Mouse (Mus musculus) heart, embryonic 13.5 days (tissue): ENCODE data around the gene Pqlc3. TPM values are rescaled to one million over a fixed set of nuclear protein-coding genes. Genes with fewer than 3 reads are reported as not detected.

Experiments
- ATAC-seq: fragments of 200-750 bp; cut with Nextera tagmentation; 2 replicates; pipeline ENCODE4 v1.8.0; 2017; ENCODE audit warnings: moderate TSS enrichment; ENCODE audit not compliant: insufficient number of reproducible peaks, low FRiP score, low TSS enrichment; ENCODE audit errors: extremely low read depth
- H3K27ac ChIP-seq: fragments of 300-500 bp; sonication (generic); replicated peaks from 2 replicates; pipeline ENCODE4 v1.5.1; 2015; ENCODE audit warnings: moderate library complexity, mild to moderate bottlenecking, inconsistent platforms
- H3K27me3 ChIP-seq: fragments of 300-500 bp; sonication (generic); replicated peaks from 2 replicates; pipeline ENCODE4 v1.6.1; 2015; ENCODE audit warnings: mild to moderate bottlenecking, inconsistent platforms
- H3K36me3 ChIP-seq: fragments of 300-500 bp; sonication (generic); 2 replicates; pipeline ENCODE4 v1.6.1; 2015; ENCODE audit warnings: mild to moderate bottlenecking, inconsistent platforms
- H3K4me1 ChIP-seq: fragments of 300-500 bp; sonication (generic); 2 replicates; pipeline ENCODE4 v1.6.1; 2015; ENCODE audit warnings: inconsistent platforms
- H3K4me2 ChIP-seq: fragments of 300-500 bp; sonication (generic); 2 replicates; pipeline ENCODE4 v1.6.1; 2015; ENCODE audit warnings: inconsistent platforms, mild to moderate bottlenecking, moderate library complexity
- H3K4me3 ChIP-seq: fragments of 300-500 bp; sonication (generic); 2 replicates; pipeline ENCODE4 v1.5.1; 2015; ENCODE audit warnings: moderate library complexity, mild to moderate bottlenecking, inconsistent platforms
- H3K9ac ChIP-seq: fragments of 300-500 bp; sonication (generic); 2 replicates; pipeline ENCODE4 v1.6.1; 2015; ENCODE audit warnings: inconsistent platforms, mild to moderate bottlenecking, moderate library complexity
- H3K9me3 ChIP-seq: fragments of 300-500 bp; sonication (generic); 2 replicates; pipeline ENCODE4 v1.6.1; 2016; ENCODE audit warnings: inconsistent platforms
- WGBS: fragments of 180-500 bp; shearing (Covaris S2); methylation state at CpG from one replicate; pipeline ENCODE4 v1.1.7; 2015; ENCODE audit warnings: mixed read lengths; 5-methylcytosine and 5-hydroxymethylcytosine counted together
- polyA plus RNA-seq: library from polyadenylated mRNA; unstranded; fragments of >200 nt; fragmentation: Nextera tagmentation; extraction: Ambion mirVana; gene quantifications from 2 replicates; pipeline ENCODE4 v1.2.1, GENCODE M21; 2015

Gene Pqlc3
- polyA plus RNA-seq, 1 experiment from 2014 or later: 2.5 TPM

GRCm38 (mm10) chr12:17001211-17001610 lies 1.0 kb upstream of the Pqlc3 start:
- Histone ChIP-seq H3K4me1 (peaks cover 23% of the 10 kb centered on the region), H3K36me3 (no peaks in the 10 kb centered on the region), H3K27me3 (peaks cover 26% of the 10 kb centered on the region), H3K9me3 (no peaks in the 10 kb centered on the region), H3K27ac (no peak overlapping the region), H3K9ac (no peak overlapping the region), H3K4me2 (no peak overlapping the region), H3K4me3 (no peak overlapping the region)
- 51% methylated on average over 4 of the region's 4 CpGs for WGBS
- no peak for ATAC-seq

- Histone ChIP-seq H3K36me3 (peaks cover 2% of the 10 kb centered on the region; the same call in 1 of the 2 replicates), H3K4me1 (peaks cover 23% of the 10 kb centered on the region), H3K4me3 (no peak overlapping the region), H3K27ac (no peak overlapping the region), H3K4me2 (peak overlapping the region; percentile 95), H3K9ac (no peak overlapping the region), H3K27me3 (peaks cover 26% of the 10 kb centered on the region), H3K9me3 (no peaks in the 10 kb centered on the region)
- 39% methylated on average over 6 of the region's 6 CpGs for WGBS
- ATAC-seq: no peak
Measured at GRCm38 (mm10) chr12:17000628-17001027, 420 bp upstream of the Pqlc3 start.

- peak overlapping the region; percentile 73 for H3K4me3 ChIP-seq
- peaks cover 32% of the 10 kb centered on the region for H3K4me1 ChIP-seq
- peak overlapping the region; percentile 78 for H3K9ac ChIP-seq
- H3K27me3 ChIP-seq: peaks cover 23% of the 10 kb centered on the region
- no peak for ATAC-seq
- no peaks in the 10 kb centered on the region for H3K9me3 ChIP-seq
- peaks cover 10% of the 10 kb centered on the region for H3K36me3 ChIP-seq
- no peak overlapping the region for H3K27ac ChIP-seq
- peak overlapping the region; percentile 95 for H3K4me2 ChIP-seq
- WGBS: 6% methylated on average over 10 of the region's 10 CpGs
Measured at GRCm38 (mm10) chr12:16999146-16999545, 1.1 kb downstream of the Pqlc3 start.

- Histone ChIP-seq H3K4me1 (peaks cover 33% of the 10 kb centered on the region), H3K9me3 (no peaks in the 10 kb centered on the region), H3K36me3 (peaks cover 19% of the 10 kb centered on the region), H3K27me3 (peaks cover 21% of the 10 kb centered on the region), H3K4me2 (no peak overlapping the region), H3K27ac (no peak overlapping the region), H3K4me3 (no peak overlapping the region), H3K9ac (no peak overlapping the region)
- no peak for ATAC-seq
- 83% methylated on average over 5 of the region's 5 CpGs for WGBS
Measured at GRCm38 (mm10) chr12:16996886-16997462, 3.2 kb downstream of the Pqlc3 start.

GRCm38 (mm10) chr12:16996281-16996680 lies 3.9 kb downstream of the Pqlc3 start:
- Histone ChIP-seq H3K27me3 (peaks cover 14% of the 10 kb centered on the region), H3K4me3 (no peak overlapping the region), H3K4me2 (no peak overlapping the region), H3K9ac (no peak overlapping the region), H3K27ac (no peak overlapping the region), H3K9me3 (no peaks in the 10 kb centered on the region), H3K4me1 (peaks cover 33% of the 10 kb centered on the region), H3K36me3 (peaks cover 23% of the 10 kb centered on the region)
- no peak for ATAC-seq
- 71% methylated on average over 5 of the region's 5 CpGs for WGBS

- no peak for ATAC-seq
- Histone ChIP-seq H3K9ac (no peak overlapping the region), H3K27ac (no peak overlapping the region), H3K27me3 (0 out of 2 replicates have a peak, but pooled peaks cover 8% of the 10 kb centered on the region), H3K4me2 (no peak overlapping the region), H3K4me3 (no peak overlapping the region), H3K36me3 (peaks cover 34% of the 10 kb centered on the region), H3K4me1 (peaks cover 21% of the 10 kb centered on the region), H3K9me3 (no peaks in the 10 kb centered on the region)
- WGBS: 79% methylated on average over 2 of the region's 2 CpGs
Measured at GRCm38 (mm10) chr12:16994291-16994690, 5.9 kb downstream of the Pqlc3 start.

- H3K36me3 ChIP-seq: peaks cover 46% of the 10 kb centered on the region
- no peaks in the 10 kb centered on the region for H3K9me3 ChIP-seq
- H3K9ac ChIP-seq: no peak overlapping the region
- no peak overlapping the region for H3K4me3 ChIP-seq
- H3K27ac ChIP-seq: no peak overlapping the region
- no peak overlapping the region for H3K4me2 ChIP-seq
- 0 out of 2 replicates have a peak, but pooled peaks cover under 1% of the 10 kb centered on the region for H3K27me3 ChIP-seq
- no peak for ATAC-seq
- WGBS: 91% methylated on average over 2 of the region's 2 CpGs
- H3K4me1 ChIP-seq: peaks cover 10% of the 10 kb centered on the region
Measured at GRCm38 (mm10) chr12:16992355-16992754, 7.9 kb downstream of the Pqlc3 start.

GRCm38 (mm10) chr12:16991376-16991775 lies 8.8 kb downstream of the Pqlc3 start:
- no peaks in the 10 kb centered on the region for H3K9me3 ChIP-seq
- WGBS: 79% methylated on average over 2 of the region's 2 CpGs

GRCm38 (mm10) chr12:16985778-16986177 lies 14.4 kb downstream of the Pqlc3 start:
- no peak overlapping the region for H3K4me2 ChIP-seq
- H3K27me3 ChIP-seq: no peaks in the 10 kb centered on the region
- H3K4me3 ChIP-seq: no peak overlapping the region
- H3K9ac ChIP-seq: no peak overlapping the region
- H3K4me1 ChIP-seq: no peaks in the 10 kb centered on the region
- H3K9me3 ChIP-seq: no peaks in the 10 kb centered on the region
- ATAC-seq: no peak
- H3K36me3 ChIP-seq: peaks cover 74% of the 10 kb centered on the region
- no peak overlapping the region for H3K27ac ChIP-seq
- 84% methylated on average over 1 of the region's 1 CpGs for WGBS

More at GRCm38 (mm10) chr12:16991376-16991775, 8.8 kb downstream of the Pqlc3 start:
- H3K4me1 ChIP-seq: peaks cover 10% of the 10 kb centered on the region
- no peak for ATAC-seq
- H3K9ac ChIP-seq: no peak overlapping the region
- H3K36me3 ChIP-seq: peaks cover 54% of the 10 kb centered on the region
- H3K27ac ChIP-seq: no peak overlapping the region
- no peak overlapping the region for H3K4me2 ChIP-seq
- no peaks in the 10 kb centered on the region for H3K27me3 ChIP-seq
- H3K4me3 ChIP-seq: no peak overlapping the region

- H3K36me3 ChIP-seq: peaks cover 94% of the 10 kb centered on the region
- no peak for ATAC-seq
- H3K27me3 ChIP-seq: no peaks in the 10 kb centered on the region
- H3K27ac ChIP-seq: no peak overlapping the region
- no peak overlapping the region for H3K4me2 ChIP-seq
- H3K9ac ChIP-seq: no peak overlapping the region
- no peak overlapping the region for H3K4me3 ChIP-seq
- no peaks in the 10 kb centered on the region for H3K9me3 ChIP-seq
- no peaks in the 10 kb centered on the region for H3K4me1 ChIP-seq
Measured at GRCm38 (mm10) chr12:16977120-16977519, 23.1 kb downstream of the Pqlc3 start.

- Histone ChIP-seq H3K4me2 (no peak overlapping the region), H3K27ac (no peak overlapping the region), H3K9me3 (no peaks in the 10 kb centered on the region), H3K4me3 (no peak overlapping the region), H3K36me3 (peaks cover 76% of the 10 kb centered on the region), H3K9ac (no peak overlapping the region), H3K27me3 (no peaks in the 10 kb centered on the region), H3K4me1 (no peaks in the 10 kb centered on the region)
- WGBS: 89% methylated on average over 2 of the region's 2 CpGs
- ATAC-seq: no peak
Measured at GRCm38 (mm10) chr12:16966811-16967210, 33.4 kb downstream of the Pqlc3 start.

GRCm38 (mm10) chr12:16963354-16963753 lies 36.9 kb downstream of the Pqlc3 start:
- H3K4me1 ChIP-seq: no peaks in the 10 kb centered on the region
- no peak overlapping the region for H3K9ac ChIP-seq
- no peak overlapping the region for H3K27ac ChIP-seq
- H3K27me3 ChIP-seq: no peaks in the 10 kb centered on the region
- no peak overlapping the region for H3K4me2 ChIP-seq
- no peak overlapping the region for H3K4me3 ChIP-seq
- peaks cover 77% of the 10 kb centered on the region for H3K36me3 ChIP-seq
- ATAC-seq: no peak
- H3K9me3 ChIP-seq: no peaks in the 10 kb centered on the region
- WGBS: 80% methylated on average over 2 of the region's 2 CpGs
